Mouse (Mus musculus) CH12.LX (cell line): ENCODE measurements around the gene Rtp2. TPM values are rescaled to one million over a fixed set of nuclear protein-coding genes. Genes with fewer than 3 reads are reported as not detected.

Experiments used
- DNase-seq: peaks from one replicate; pipeline ENCODE4 v3.0.0-alpha.2; 2013; ENCODE audit errors: extremely low read depth
- H3K27ac ChIP-seq: 2 replicates; pipeline ENCODE4 v1.5.1; 2012; ENCODE audit warnings: low read depth, mild to moderate bottlenecking, control low read depth, moderate library complexity; ENCODE audit not compliant: insufficient read depth
- H3K27me3 ChIP-seq: replicated peaks from 2 replicates; pipeline ENCODE3; 2012; ENCODE audit warnings: inconsistent platforms
- H3K36me3 ChIP-seq, 2 experiments: replicated peaks in 1 of 2; 2 replicates each; pipeline versions ENCODE3 to v1.6.1; 2012; ENCODE audit warnings: inconsistent platforms in 1 of 2, low read length in 1 of 2, mild to moderate bottlenecking in 1 of 2, mixed read lengths in 1 of 2, moderate library complexity in 1 of 2; ENCODE audit not compliant: control insufficient read depth in 1 of 2, insufficient read depth in 1 of 2
- H3K4me1 ChIP-seq, 2 experiments: 2 replicates each; pipeline ENCODE4 v1.6.1; 2012; ENCODE audit warnings: inconsistent platforms in 1 of 2, moderate library complexity in 1 of 2; ENCODE audit not compliant: insufficient read depth in 2 of 2, control insufficient read depth in 1 of 2
- H3K4me2 ChIP-seq: 2 replicates; pipeline ENCODE4 v1.6.1; 2012; ENCODE audit warnings: low read depth, mild to moderate bottlenecking, control low read depth; ENCODE audit not compliant: poor library complexity, insufficient read depth, severe bottlenecking
- H3K4me3 ChIP-seq, 3 experiments: fragments of 150-350 bp in 1 of 3; sonication (generic) in 1 of 3; replicated peaks in 1 of 3; 2 replicates each; pipeline versions ENCODE3 to v1.5.1; 2011 to 2012; ENCODE audit warnings: low read depth in 2 of 3, low read length in 2 of 3, mild to moderate bottlenecking in 2 of 3, moderate library complexity in 2 of 3, control low read depth in 1 of 3, improper control_type of control experiment in 1 of 3, inconsistent platforms in 1 of 3, mixed read lengths in 1 of 3; ENCODE audit not compliant: poor library complexity in 1 of 3
- H3K79me2 ChIP-seq: replicated peaks from 2 replicates; pipeline ENCODE4 v1.6.1; 2012; ENCODE audit warnings: mild to moderate bottlenecking, moderate library complexity; ENCODE audit not compliant: control insufficient read depth, poor library complexity, insufficient read depth, severe bottlenecking; ENCODE audit errors: extremely low read depth
- H3K9ac ChIP-seq: 2 replicates; pipeline ENCODE4 v1.6.1; 2012; ENCODE audit warnings: low read depth, mild to moderate bottlenecking, control low read depth, moderate library complexity; ENCODE audit not compliant: insufficient read depth
- H3K9me3 ChIP-seq: replicated peaks from 2 replicates; pipeline ENCODE3; 2012; ENCODE audit warnings: low read length, inconsistent platforms, mixed read lengths
- BHLHE40 ChIP-seq: IDR thresholded peaks from 2 replicates; pipeline ENCODE4 v1.6.1; 2011; ENCODE audit warnings: mild to moderate bottlenecking, low read depth, low read length, improper control_type of control experiment
- CHD2 ChIP-seq: IDR thresholded peaks from 2 replicates; pipeline ENCODE4 v1.6.1; 2011; ENCODE audit warnings: low read length, improper control_type of control experiment
- CTCF ChIP-seq, 2 experiments: IDR thresholded peaks in 1 of 2; conservative IDR thresholded peaks in 1 of 2; 2 replicates each; pipeline ENCODE4 v1.5.1; 2011 to 2012; ENCODE audit warnings: low read depth in 2 of 2, low read length in 2 of 2, improper control_type of control experiment in 1 of 2, inconsistent platforms in 1 of 2, mild to moderate bottlenecking in 1 of 2, moderate library complexity in 1 of 2
- EP300 ChIP-seq: IDR thresholded peaks from 2 replicates; pipeline ENCODE4 v1.6.1; 2011; ENCODE audit warnings: low read length, improper control_type of control experiment
- GABPA ChIP-seq: IDR thresholded peaks from 2 replicates; pipeline ENCODE4 v1.6.1; 2012; ENCODE audit warnings: low read depth, low read length, improper control_type of control experiment, inconsistent platforms; ENCODE audit not compliant: insufficient replicate concordance
- HCFC1 ChIP-seq: IDR thresholded peaks from 2 replicates; pipeline ENCODE4 v1.6.1; 2012; ENCODE audit warnings: low read depth, mild to moderate bottlenecking, inconsistent platforms, low read length, improper control_type of control experiment
- IRF4 ChIP-seq: IDR thresholded peaks from 2 replicates; pipeline ENCODE4 v1.6.1; 2014; ENCODE audit warnings: low read depth, mild to moderate bottlenecking, inconsistent platforms, low read length, improper control_type of control experiment
- JUN ChIP-seq: IDR thresholded peaks from 2 replicates; pipeline ENCODE4 v1.6.1; 2011; ENCODE audit warnings: low read depth, mild to moderate bottlenecking, low read length, improper control_type of control experiment, moderate library complexity; ENCODE audit not compliant: insufficient read depth
- MXI1 ChIP-seq: IDR thresholded peaks from 2 replicates; pipeline ENCODE4 v1.6.1; 2011; ENCODE audit warnings: mild to moderate bottlenecking, low read depth, low read length, improper control_type of control experiment
- NELFE ChIP-seq: IDR thresholded peaks from 2 replicates; pipeline ENCODE4 v1.6.1; 2011; ENCODE audit warnings: low read depth, low read length, improper control_type of control experiment
- POLR2AphosphoS2 ChIP-seq: IDR thresholded peaks from 2 replicates; pipeline ENCODE4 v1.6.1; 2011; ENCODE audit warnings: low read depth, low read length, improper control_type of control experiment
- RAD21 ChIP-seq: IDR thresholded peaks from 2 replicates; pipeline ENCODE4 v1.6.1; 2011; ENCODE audit warnings: low read depth, mild to moderate bottlenecking, low read length, improper control_type of control experiment, moderate library complexity
- SMC3 ChIP-seq: IDR thresholded peaks from 2 replicates; pipeline ENCODE4 v1.6.1; 2011; ENCODE audit warnings: low read depth, low read length, improper control_type of control experiment
- TCF12 ChIP-seq: IDR thresholded peaks from 2 replicates; pipeline ENCODE4 v1.6.1; 2014; ENCODE audit warnings: low read depth, mild to moderate bottlenecking, inconsistent platforms, low read length, improper control_type of control experiment
- USF2 ChIP-seq: conservative IDR thresholded peaks from 2 replicates; pipeline ENCODE4 v1.6.1; 2011; ENCODE audit warnings: low read depth, low read length, improper control_type of control experiment
- ZKSCAN1 ChIP-seq: IDR thresholded peaks from 2 replicates; pipeline ENCODE4 v1.6.1; 2012; ENCODE audit warnings: low read depth, inconsistent platforms, low read length, improper control_type of control experiment, borderline replicate concordance
- dilution Hi-C: fragments of 300-500 bp; cut with MboI; formaldehyde crosslinking; loops from 2 replicates; pipeline ENCODE4 v1.14.3; 2020; ENCODE audit warnings: low sequenced_read_pairs; ENCODE audit not compliant: extremely low pct_unique_long_range_greater_than_20kb, extremely low pct_ligation_motif_present
- in situ Hi-C: fragments of 300-500 bp; cut with MboI; formaldehyde crosslinking; loops from 3 replicates; pipeline ENCODE4 v1.14.3; 2019; ENCODE audit warnings: low sequenced_read_pairs, low pct_ligation_motif_present, low pct_unique_long_range_greater_than_20kb, mixed read lengths
- polyA plus RNA-seq: library from polyadenylated mRNA; unstranded; fragments of >175 nt; gene quantifications from 2 replicates; pipeline ENCODE4 v1.2.1, GENCODE M21; 2012; ENCODE audit warnings: low read depth; ENCODE audit not compliant: insufficient read length
- total RNA-seq, 2 experiments: library from RNA; depleted of rRNA; stranded (reverse); fragments of 300-350 nt in 1 of 2; fragments of >200 nt in 1 of 2; gene quantifications; 2 replicates each; pipeline ENCODE4 v1.2.3; 2012 to 2014

Rtp2 gene
- total and polyA plus RNA-seq, 3 experiments = not detected

DNA sequence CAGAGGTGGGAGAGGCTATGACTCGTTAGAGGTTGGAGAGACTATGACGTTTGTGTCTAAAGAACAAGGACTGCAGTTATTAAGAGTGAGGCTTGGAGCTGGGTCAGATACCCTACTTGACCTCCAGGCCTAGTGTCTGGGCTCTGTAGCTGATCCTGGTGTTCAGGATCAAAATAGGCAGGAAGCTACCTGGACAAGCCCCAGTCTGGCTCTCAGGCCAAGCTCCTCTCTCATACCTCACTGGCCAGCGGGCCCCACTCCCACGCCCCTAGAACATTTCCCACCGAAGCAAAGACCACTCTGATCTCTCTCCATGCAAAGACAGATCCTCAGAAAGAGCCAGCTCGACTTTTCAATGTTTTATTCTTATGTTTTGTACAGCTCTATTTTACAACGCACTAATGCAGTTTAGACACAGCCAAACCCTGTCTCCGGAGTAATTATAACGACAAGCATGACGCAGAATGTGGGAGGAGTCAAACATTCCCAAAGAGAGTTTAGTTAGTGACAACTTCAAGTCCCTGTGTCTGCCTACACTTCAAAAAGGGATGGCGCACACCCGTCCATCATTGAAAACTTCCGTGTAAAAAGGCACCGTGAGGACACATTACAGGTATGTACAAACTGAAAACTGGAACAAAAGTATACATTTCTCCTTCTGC is 32.6 kb upstream of the Rtp2 start:
- DNase-seq = no peak
- H3K27me3 ChIP-seq = no peaks in the 10 kb centered on the region
- H3K36me3 ChIP-seq = peaks cover 0 to 5% of the 10 kb centered on the region in 2 experiments
- no peaks in the 10 kb centered on the region for H3K9me3 ChIP-seq
- H3K9ac ChIP-seq = no peak overlapping the region
- no peak overlapping the region for H3K27ac ChIP-seq
- TF ChIP-seq JUN = no peak
- TF ChIP-seq POLR2AphosphoS2 = no peak
- no peak for TF ChIP-seq CTCF (conservative IDR thresholded peaks at IDR 0.05 in 1 of 2, IDR thresholded peaks at IDR 0.05 in 1 of 2; ENCODE audit: low read depth in 2 of 2, low read length in 2 of 2)
- TF ChIP-seq MXI1 = no peak
- H3K4me3 ChIP-seq = no peak overlapping the region
- peaks cover 0 to 8% of the 10 kb centered on the region in 2 experiments; a peak in 2 of 4 replicates for H3K4me1 ChIP-seq
- dilution Hi-C loops = no loop called here
- no peaks in the 10 kb centered on the region for H3K79me2 ChIP-seq
- no peak overlapping the region for H3K4me2 ChIP-seq
- in situ Hi-C loops = no loop called here

DNA sequence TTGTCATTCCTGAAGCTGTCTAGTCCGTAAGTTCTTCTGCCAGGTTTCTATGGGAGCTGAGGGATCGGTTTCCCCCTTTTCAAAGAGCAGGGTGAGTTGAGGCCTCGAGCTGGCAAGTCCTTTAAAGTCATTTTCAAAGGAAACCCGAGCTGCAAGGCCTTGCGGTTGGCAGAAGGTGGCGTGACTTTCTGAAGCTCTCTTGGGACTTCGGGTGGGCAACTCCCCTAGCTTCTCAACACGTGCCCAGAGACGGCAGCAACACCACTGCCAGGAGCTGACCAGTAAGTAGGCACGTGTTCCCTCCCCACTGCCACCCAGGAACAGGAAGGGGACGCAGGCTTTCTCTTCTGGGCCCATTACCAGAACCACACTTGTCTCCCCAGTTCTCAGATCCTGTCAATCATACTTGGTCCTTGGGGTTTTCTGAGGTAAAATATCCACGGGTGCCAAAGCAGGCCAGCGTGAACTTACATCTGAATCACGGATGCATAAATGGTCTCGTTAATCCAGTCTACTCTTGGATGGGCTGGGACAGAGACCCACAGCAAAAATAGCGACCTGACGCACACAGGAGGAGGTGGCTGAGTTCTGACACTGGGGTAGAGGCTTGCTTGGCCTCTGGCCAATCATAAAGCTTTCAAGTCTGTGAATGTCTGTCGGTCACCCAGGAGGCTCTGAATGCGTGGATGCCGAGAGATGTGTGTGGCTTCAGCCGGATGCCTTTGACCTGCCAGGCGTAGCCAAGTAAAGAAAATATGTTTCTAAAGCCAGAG is 31.9 kb upstream of the Rtp2 start:
- no peak for DNase-seq
- dilution Hi-C loops = no loop called here
- no peaks in the 10 kb centered on the region for H3K79me2 ChIP-seq
- no peak for TF ChIP-seq ZKSCAN1
- peak; percentile 81 for TF ChIP-seq BHLHE40
- no peak for TF ChIP-seq IRF4
- TF ChIP-seq NELFE = no peak
- TF ChIP-seq, all 38 proteins: peak for 1
- H3K4me2 ChIP-seq = no peak overlapping the region
- H3K9ac ChIP-seq = no peak overlapping the region
- no peaks in the 10 kb centered on the region for H3K27me3 ChIP-seq
- peaks cover 0 to 9% of the 10 kb centered on the region in 2 experiments; a peak in 3 of 4 replicates for H3K4me1 ChIP-seq
- H3K9me3 ChIP-seq = no peaks in the 10 kb centered on the region
- peaks cover 0 to 5% of the 10 kb centered on the region in 2 experiments for H3K36me3 ChIP-seq
- no peak overlapping the region for H3K4me3 ChIP-seq
- no peak overlapping the region for H3K27ac ChIP-seq
- in situ Hi-C loops = no loop called here

DNA sequence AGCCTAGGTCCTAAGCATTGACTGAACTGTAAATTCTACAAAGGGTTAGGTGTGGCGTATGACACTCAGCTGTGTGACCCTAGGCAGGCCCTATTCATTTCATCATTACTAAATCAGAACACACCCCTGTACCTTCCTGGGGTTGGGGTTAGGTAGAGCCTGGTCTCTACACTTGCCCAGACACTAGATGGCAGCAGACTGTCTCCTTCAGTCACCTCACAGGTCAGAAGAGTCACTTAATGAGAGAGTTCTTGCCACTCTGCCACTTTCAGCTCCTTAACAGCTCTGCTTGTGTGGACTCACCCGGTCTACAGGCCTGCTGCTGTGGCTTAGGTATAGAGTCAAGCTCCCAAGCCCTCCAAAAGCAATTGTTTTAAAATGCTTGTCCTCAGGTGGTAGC is 30.2 kb upstream of the Rtp2 start:
- in situ Hi-C loops (no loop called here), dilution Hi-C loops (no loop called here)
- no peak overlapping the region for H3K4me2 ChIP-seq
- H3K27ac ChIP-seq = no peak overlapping the region
- no peaks in the 10 kb centered on the region for H3K79me2 ChIP-seq
- no peaks in the 10 kb centered on the region for H3K27me3 ChIP-seq
- H3K4me3 ChIP-seq = no peak overlapping the region
- no peak overlapping the region for H3K9ac ChIP-seq
- no peaks in the 10 kb centered on the region for H3K36me3 ChIP-seq
- TF ChIP-seq NELFE = no peak
- no peak for TF ChIP-seq CHD2
- no peak for TF ChIP-seq GABPA
- TF ChIP-seq CTCF (conservative IDR thresholded peaks at IDR 0.05 in 1 of 2, IDR thresholded peaks at IDR 0.05 in 1 of 2; ENCODE audit: low read depth in 2 of 2, low read length in 2 of 2) = peak; percentile 67 to 68
- no peak for TF ChIP-seq USF2
- peak; percentile 48 for TF ChIP-seq RAD21
- no peak for TF ChIP-seq HCFC1
- no peak for TF ChIP-seq IRF4
- peak; percentile 31; the same call in 1 of the 2 replicates for TF ChIP-seq SMC3
- TF ChIP-seq TCF12 = no peak
- TF ChIP-seq EP300 = no peak
- H3K4me1 ChIP-seq = peaks cover 0 to 12% of the 10 kb centered on the region in 2 experiments; a peak in 3 of 4 replicates
- no peaks in the 10 kb centered on the region for H3K9me3 ChIP-seq
- DNase-seq = no peak
